Mouse (Mus musculus): ENCODE results near the gene Tnnt3.

- TF ChIP-seq GATA1 (IDR thresholded peaks at IDR 0.05; ENCODE audit: low read length) (no peak), TAL1 (IDR thresholded peaks at IDR 0.05; ENCODE audit: low read length) (no peak)
Measured at GRCm38 (mm10) chr7:142458026-142458425, 40.6 kb upstream of the Tnnt3 start.

All from erythroblast, embryonic 14.5 days (primary cell).